Mouse (Mus musculus): ENCODE data around the gene Smbd1.

Gene Smbd1

GRCm38 (mm10) chr16:32810321-32810720 lies at the start of gene Smbd1:
TSS of gene Smbd1 (minus strand) at chr16:32810477.
- DNase-seq (ENCODE audit: low spot score) = no peak

GRCm38 (mm10) chr16:32858771-32859636 lies 48.7 kb upstream of the Smbd1 start:
- no peak for DNase-seq (ENCODE audit: low spot score)

- no peak for DNase-seq (ENCODE audit: low spot score)
These were observed 48.1 kb upstream of the Smbd1 start for GRCm38 (mm10) chr16:32858356-32858755.

GRCm38 (mm10) chr16:32856751-32857150 lies 46.5 kb upstream of the Smbd1 start:
- DNase-seq (ENCODE audit: low spot score) = no peak

- DNase-seq (ENCODE audit: low spot score) = no peak
These were observed 43.8 kb upstream of the Smbd1 start for GRCm38 (mm10) chr16:32854050-32854571.

GRCm38 (mm10) chr16:32853492-32854049 lies 43.3 kb upstream of the Smbd1 start:
- DNase-seq (ENCODE audit: low spot score) = no peak

GRCm38 (mm10) chr16:32849042-32849830 lies 39.0 kb upstream of the Smbd1 start:
- no peak for DNase-seq (ENCODE audit: low spot score)

GRCm38 (mm10) chr16:32847103-32847502 lies 36.8 kb upstream of the Smbd1 start:
- no peak for DNase-seq (ENCODE audit: low spot score)

- DNase-seq (ENCODE audit: low spot score) = no peak
These were observed 21.2 kb upstream of the Smbd1 start for GRCm38 (mm10) chr16:32831501-32831900.

- DNase-seq (ENCODE audit: low spot score) = no peak
These were observed 18.8 kb upstream of the Smbd1 start for GRCm38 (mm10) chr16:32829104-32829503.

- DNase-seq (ENCODE audit: low spot score) = no peak
These were observed 16.2 kb upstream of the Smbd1 start for GRCm38 (mm10) chr16:32826521-32826920.

GRCm38 (mm10) chr16:32825380-32825779 lies 15.1 kb upstream of the Smbd1 start:
- no peak for DNase-seq (ENCODE audit: low spot score)

- DNase-seq (ENCODE audit: low spot score) = no peak
These were observed 13.8 kb upstream of the Smbd1 start for GRCm38 (mm10) chr16:32824061-32824460.

GRCm38 (mm10) chr16:32823487-32823886 lies 13.2 kb upstream of the Smbd1 start:
- no peak for DNase-seq (ENCODE audit: low spot score)

GRCm38 (mm10) chr16:32822881-32823280 lies 12.6 kb upstream of the Smbd1 start:
- no peak for DNase-seq (ENCODE audit: low spot score)

- DNase-seq (ENCODE audit: low spot score) = no peak
These were observed 12.2 kb upstream of the Smbd1 start for GRCm38 (mm10) chr16:32822450-32822827.

- no peak for DNase-seq (ENCODE audit: low spot score)
These were observed 11.6 kb upstream of the Smbd1 start for GRCm38 (mm10) chr16:32821772-32822449.

GRCm38 (mm10) chr16:32818441-32818840 lies 8.2 kb upstream of the Smbd1 start:
- DNase-seq (ENCODE audit: low spot score) = no peak

- DNase-seq (ENCODE audit: low spot score) = no peak
These were observed 7.8 kb upstream of the Smbd1 start for GRCm38 (mm10) chr16:32818036-32818435.

GRCm38 (mm10) chr16:32815160-32815605 lies 4.9 kb upstream of the Smbd1 start:
- peak; percentile 72 for DNase-seq (ENCODE audit: low spot score)

- peak; percentile 45 for DNase-seq (ENCODE audit: low spot score)
These were observed 4.3 kb upstream of the Smbd1 start for GRCm38 (mm10) chr16:32814539-32814938.

GRCm38 (mm10) chr16:32813771-32814170 lies 3.5 kb upstream of the Smbd1 start:
- no peak for DNase-seq (ENCODE audit: low spot score)
